Mouse (Mus musculus): ENCODE data around the gene Ugt1a9.

GRCm38 (mm10) chr1:88260114-88260513 lies 189.5 kb downstream of the Ugt1a9 start:
- no peak for TF ChIP-seq CTCF (conservative IDR thresholded peaks at IDR 0.05 in 1 of 2, IDR thresholded peaks at IDR 0.05 in 1 of 2; ENCODE audit: low read depth in 2 of 2, low read length in 2 of 2)
- no peak for TF ChIP-seq HCFC1 (IDR thresholded peaks at IDR 0.05; ENCODE audit: low read depth, low read length)
- TF ChIP-seq MAX (IDR thresholded peaks at IDR 0.05; ENCODE audit: low read length), result no peak
- TF ChIP-seq ZC3H11A (IDR thresholded peaks at IDR 0.05; ENCODE audit: low read depth, low read length), result no peak
- TF ChIP-seq MEF2A (IDR thresholded peaks at IDR 0.05; ENCODE audit: borderline replicate concordance, low read depth, low read length), result no peak
- no peak for TF ChIP-seq NRF1 (IDR thresholded peaks at IDR 0.05; ENCODE audit: low read depth, low read length)

All from CH12.LX (cell line).